Mouse (Mus musculus) heart, embryonic 14.5 days (tissue): ENCODE data around the gene Rab30. TPM values are rescaled to one million over a fixed set of nuclear protein-coding genes. Genes with fewer than 3 reads are reported as not detected.

Experiments
- ATAC-seq: fragments of 200-750 bp; cut with Nextera tagmentation; 2 replicates; pipeline ENCODE4 v1.8.0; 2017; ENCODE audit warnings: low read depth, moderate TSS enrichment; ENCODE audit not compliant: insufficient number of reproducible peaks, insufficient read depth, low FRiP score
- H3K27ac ChIP-seq, 2 experiments: fragments of 200-500 bp in 1 of 2; fragments of 300-500 bp in 1 of 2; sonication (generic) in 1 of 2; replicated peaks in 1 of 2; 2 replicates each; pipeline ENCODE4 v1.5.1; 2012 to 2014; ENCODE audit warnings: low read depth in 2 of 2, low read length in 2 of 2, control low read depth in 1 of 2, mild to moderate bottlenecking in 1 of 2, mixed read lengths in 1 of 2; ENCODE audit not compliant: control insufficient read depth in 1 of 2, insufficient read depth in 1 of 2
- H3K27me3 ChIP-seq: fragments of 300-500 bp; sonication (generic); 2 replicates; pipeline ENCODE4 v1.6.1; 2014; ENCODE audit warnings: mild to moderate bottlenecking, low read length, control low read depth; ENCODE audit not compliant: control insufficient read depth, insufficient read depth
- H3K36me3 ChIP-seq: fragments of 300-500 bp; sonication (generic); 2 replicates; pipeline ENCODE4 v1.6.1; 2014; ENCODE audit warnings: mild to moderate bottlenecking, control low read depth, low read length, mixed read lengths; ENCODE audit not compliant: control insufficient read depth, insufficient read depth
- H3K4me1 ChIP-seq, 2 experiments: fragments of 200-500 bp in 1 of 2; fragments of 300-500 bp in 1 of 2; sonication (generic) in 1 of 2; 2 replicates each; pipeline ENCODE4 v1.6.1; 2012 to 2014; ENCODE audit warnings: low read length in 2 of 2, control low read depth in 1 of 2, mixed read lengths in 1 of 2; ENCODE audit not compliant: control insufficient read depth in 2 of 2, insufficient read depth in 2 of 2
- H3K4me2 ChIP-seq: fragments of 300-500 bp; sonication (generic); 2 replicates; pipeline ENCODE4 v1.6.1; 2014; ENCODE audit warnings: mild to moderate bottlenecking, low read length
- H3K4me3 ChIP-seq, 2 experiments: fragments of 200-500 bp in 1 of 2; fragments of 300-500 bp in 1 of 2; sonication (generic) in 1 of 2; 2 replicates each; pipeline ENCODE4 v1.5.1; 2012 to 2014; ENCODE audit warnings: low read length in 2 of 2, mild to moderate bottlenecking in 2 of 2, control low read depth in 1 of 2, low read depth in 1 of 2, moderate library complexity in 1 of 2; ENCODE audit not compliant: control insufficient read depth in 1 of 2, insufficient read depth in 1 of 2
- H3K9ac ChIP-seq: fragments of 300-500 bp; sonication (generic); 2 replicates; pipeline ENCODE4 v1.6.1; 2014; ENCODE audit warnings: mild to moderate bottlenecking, low read length
- H3K9me3 ChIP-seq: fragments of 300-500 bp; sonication (generic); 2 replicates; pipeline ENCODE4 v1.6.1; 2016; ENCODE audit warnings: low read length, control low read depth; ENCODE audit not compliant: control insufficient read depth
- whole genome bisulfite sequencing: fragments of 180-500 bp; shearing (Covaris S2); extraction: QIAGEN DNeasy Blood & Tissue Kit; methylation state at CpG from one replicate; pipeline ENCODE4 v1.1.7; 2014; 5-methylcytosine and 5-hydroxymethylcytosine counted together
- polyA plus RNA-seq: library from polyadenylated mRNA; unstranded; fragments of >200 nt; fragmentation: Nextera tagmentation; extraction: Ambion mirVana; gene quantifications from 2 replicates; pipeline ENCODE4 v1.2.1, GENCODE M21; 2014

The Rab30 gene
- polyA plus RNA-seq, 1 experiment from 2014 or later: 7.5 TPM

DNA sequence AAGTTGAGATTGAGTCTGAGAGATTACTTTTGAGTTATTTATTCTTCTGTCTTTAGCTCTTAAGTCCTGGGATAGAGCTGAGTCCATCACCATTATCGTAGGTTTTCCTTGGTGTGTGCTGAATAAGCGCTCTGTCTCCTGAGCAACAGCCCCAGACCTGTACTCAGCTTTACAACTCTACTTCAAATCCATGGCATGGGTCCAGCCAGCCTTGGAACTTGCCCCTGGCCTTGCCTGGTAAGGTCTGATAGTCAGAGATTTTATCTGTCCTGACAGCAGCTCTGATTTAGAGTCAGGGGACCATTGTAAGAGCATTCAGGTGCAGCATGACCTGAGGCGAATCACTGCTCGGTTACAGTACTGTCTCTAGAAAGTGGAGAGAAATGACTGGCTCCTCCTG, 66.1 kb downstream of the Rab30 start:
- peaks cover 0 to 3% of the 10 kb centered on the region in 2 experiments; a peak in 1 of 4 replicates for H3K4me1 ChIP-seq
- no peaks in the 10 kb centered on the region for H3K36me3 ChIP-seq
- no peak overlapping the region for H3K4me3 ChIP-seq
- no peak overlapping the region for H3K9ac ChIP-seq
- no peaks in the 10 kb centered on the region for H3K27me3 ChIP-seq
- H3K9me3 ChIP-seq: no peaks in the 10 kb centered on the region
- ATAC-seq: no peak
- H3K4me2 ChIP-seq: no peak overlapping the region
- WGBS: 77% methylated on average over 4 of the region's 4 CpGs
- H3K27ac ChIP-seq: no peak overlapping the region

DNA sequence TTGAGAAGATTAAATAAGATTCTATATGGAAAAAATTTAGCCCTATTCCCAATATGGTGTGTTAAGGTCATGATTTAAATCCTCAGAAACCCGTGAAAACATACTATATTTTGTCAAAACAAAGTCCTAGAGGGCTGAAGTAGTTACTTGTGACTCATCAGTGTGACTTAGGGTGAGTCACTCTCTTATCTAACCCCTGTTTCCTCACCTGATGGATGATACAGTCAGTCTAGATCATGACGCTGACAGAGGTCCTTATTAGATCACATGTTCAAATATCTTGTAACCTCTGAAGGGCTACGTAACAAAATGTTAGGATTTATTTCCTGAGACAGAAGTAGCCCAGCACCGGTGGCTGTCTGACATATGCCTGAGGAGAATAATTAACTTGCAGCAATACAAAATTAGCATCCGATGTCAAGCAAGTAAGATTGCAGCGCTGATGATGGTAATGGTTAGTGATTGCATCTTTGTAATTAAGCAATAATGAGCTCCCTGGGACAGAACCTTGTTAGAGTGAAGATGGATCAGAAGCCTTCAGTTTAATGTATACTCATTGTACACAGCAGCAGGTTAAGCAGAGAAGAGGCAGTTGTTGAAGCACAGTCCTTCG, 70.4 kb downstream of the Rab30 start:
- Histone ChIP-seq H3K4me1 (no peaks in the 10 kb centered on the region), H3K9me3 (no peaks in the 10 kb centered on the region), H3K4me3 (no peak overlapping the region), H3K27ac (no peak overlapping the region), H3K9ac (no peak overlapping the region), H3K27me3 (no peaks in the 10 kb centered on the region), H3K4me2 (no peak overlapping the region), H3K36me3 (no peaks in the 10 kb centered on the region)
- no peak for ATAC-seq
- 74% methylated on average over 7 of the region's 7 CpGs for WGBS

DNA sequence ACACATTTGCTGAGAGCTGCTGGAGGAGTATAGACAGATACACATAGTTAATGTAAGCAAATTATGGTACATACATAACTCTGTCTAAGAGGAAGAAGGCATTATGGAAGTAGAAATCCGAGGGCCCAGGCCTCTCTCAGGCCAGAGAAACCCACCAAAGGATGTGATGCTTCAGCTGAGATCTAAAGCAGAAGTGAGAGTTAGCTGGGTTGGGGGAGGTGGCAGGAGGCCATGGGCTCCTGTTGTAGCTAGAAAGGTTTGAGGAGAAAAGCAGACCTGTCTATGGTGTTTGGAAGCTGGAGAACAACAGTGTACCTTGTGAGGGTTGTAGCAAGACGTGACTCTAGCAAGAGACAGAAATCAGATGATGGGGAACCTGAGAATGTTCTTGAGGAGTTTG, 75.8 kb downstream of the Rab30 start:
- Histone ChIP-seq H3K9ac (no peak overlapping the region), H3K27me3 (no peaks in the 10 kb centered on the region), H3K4me2 (no peak overlapping the region), H3K27ac (no peak overlapping the region), H3K4me1 (peaks cover 0 to 4% of the 10 kb centered on the region in 2 experiments; a peak in 1 of 4 replicates), H3K9me3 (no peaks in the 10 kb centered on the region), H3K36me3 (no peaks in the 10 kb centered on the region), H3K4me3 (no peak overlapping the region)
- 75% methylated on average over 2 of the region's 2 CpGs for WGBS
- no peak for ATAC-seq

DNA sequence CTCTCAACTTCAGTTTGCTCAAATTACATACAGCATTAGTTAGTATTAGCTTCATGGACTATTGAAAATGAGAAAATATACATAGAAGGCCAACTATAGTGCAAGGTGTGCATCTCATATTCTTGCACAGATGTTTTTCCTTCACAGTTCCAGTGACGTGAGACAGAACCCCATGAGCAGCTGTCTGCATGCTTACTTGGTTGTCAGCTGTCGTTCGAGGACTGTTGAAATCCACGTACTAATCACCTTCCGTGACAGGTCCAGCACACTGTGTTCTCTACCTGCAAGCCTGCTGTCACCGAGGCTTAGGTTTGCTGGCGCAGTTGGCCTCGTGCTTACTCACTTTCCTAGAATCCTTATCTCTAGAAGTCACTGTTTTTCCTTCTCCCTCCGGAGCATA, 76.5 kb downstream of the Rab30 start:
- Histone ChIP-seq H3K27me3 (no peaks in the 10 kb centered on the region), H3K36me3 (no peaks in the 10 kb centered on the region), H3K4me3 (no peak overlapping the region), H3K9me3 (no peaks in the 10 kb centered on the region), H3K9ac (no peak overlapping the region), H3K4me2 (no peak overlapping the region), H3K4me1 (peaks cover 0 to 4% of the 10 kb centered on the region in 2 experiments; a peak in 1 of 4 replicates), H3K27ac (no peak overlapping the region)
- WGBS: 25% methylated on average over 9 of the region's 9 CpGs
- ATAC-seq: no peak; the same call in 1 of the 2 replicates

DNA sequence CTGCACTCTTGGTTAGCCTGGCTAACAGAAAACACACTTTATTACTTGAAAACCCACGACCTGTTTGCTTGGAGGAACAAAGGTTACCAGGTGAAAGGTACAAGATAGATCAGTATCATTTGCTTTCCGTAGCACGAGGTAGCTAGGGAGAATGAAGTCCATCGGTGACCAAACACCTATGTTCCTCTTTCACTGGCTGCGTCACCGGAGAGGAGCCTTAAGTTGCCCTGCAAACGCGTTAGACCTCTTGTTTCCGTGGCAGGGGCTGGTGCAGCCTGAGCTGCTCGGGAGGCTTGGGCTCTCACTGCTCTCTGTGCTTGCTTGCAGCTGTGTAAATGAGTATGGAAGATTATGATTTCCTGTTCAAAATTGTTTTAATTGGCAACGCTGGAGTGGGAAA, 78.3 kb downstream of the Rab30 start:
- H3K9ac ChIP-seq: no peak overlapping the region
- no peaks in the 10 kb centered on the region for H3K9me3 ChIP-seq
- H3K4me1 ChIP-seq: peaks cover 0 to 4% of the 10 kb centered on the region in 2 experiments; a peak in 1 of 4 replicates
- ATAC-seq: no peak
- H3K27me3 ChIP-seq: no peaks in the 10 kb centered on the region
- no peak overlapping the region for H3K4me2 ChIP-seq
- WGBS: 83% methylated on average over 11 of the region's 11 CpGs
- no peak overlapping the region for H3K4me3 ChIP-seq
- H3K36me3 ChIP-seq: no peaks in the 10 kb centered on the region
- no peak overlapping the region for H3K27ac ChIP-seq

DNA sequence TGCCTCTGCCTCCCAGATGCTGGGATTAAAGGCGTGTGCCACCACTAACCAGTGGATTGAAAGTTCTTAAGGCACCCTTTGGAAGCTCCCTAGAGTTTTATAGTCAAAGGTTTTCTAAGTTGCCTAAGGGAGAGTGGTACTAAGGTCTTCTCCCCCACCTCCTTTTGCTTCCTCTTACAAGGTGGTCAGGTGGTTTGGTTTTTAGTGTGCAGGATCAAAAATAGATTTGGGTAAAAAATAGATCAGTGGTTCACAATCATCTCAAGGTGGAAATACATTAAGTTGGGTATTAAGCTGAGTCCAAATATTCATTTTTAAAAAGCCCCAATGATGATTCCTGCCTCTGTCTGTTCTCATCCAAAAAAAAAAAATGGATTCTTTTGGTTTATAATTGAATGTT, 79.0 kb downstream of the Rab30 start:
- H3K27ac ChIP-seq: no peak overlapping the region
- no peaks in the 10 kb centered on the region for H3K9me3 ChIP-seq
- no peaks in the 10 kb centered on the region for H3K36me3 ChIP-seq
- no peaks in the 10 kb centered on the region for H3K27me3 ChIP-seq
- ATAC-seq: no peak
- H3K9ac ChIP-seq: no peak overlapping the region
- WGBS: 74% methylated on average over 1 of the region's 1 CpGs
- H3K4me1 ChIP-seq: peaks cover 0 to 4% of the 10 kb centered on the region in 2 experiments; a peak in 1 of 4 replicates
- H3K4me2 ChIP-seq: no peak overlapping the region
- no peak overlapping the region for H3K4me3 ChIP-seq

DNA sequence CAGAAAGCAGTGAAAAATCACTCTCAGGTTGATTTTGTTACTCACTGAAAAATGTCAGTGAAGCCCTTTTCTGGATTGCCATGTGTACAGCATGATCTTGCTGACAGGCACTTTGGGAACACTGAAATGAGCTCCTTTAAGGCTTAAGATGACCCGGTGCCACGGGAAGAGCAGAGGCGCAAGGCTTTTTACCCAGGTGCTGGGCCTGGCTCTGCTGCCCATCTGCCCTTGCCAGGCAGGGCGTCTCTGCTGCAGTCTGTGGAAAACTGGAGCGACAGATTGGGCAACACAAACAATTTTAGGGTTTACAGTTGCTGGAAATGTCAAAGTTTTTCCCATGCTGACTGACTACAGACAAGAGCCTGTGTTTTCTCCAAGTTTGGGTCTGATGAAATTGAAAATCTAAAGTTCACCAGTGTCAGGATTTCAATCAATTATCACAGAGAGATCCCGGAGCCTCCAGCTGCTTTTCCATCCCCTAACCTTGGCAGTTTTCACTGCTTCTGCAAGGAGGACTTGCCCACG, 79.6 kb downstream of the Rab30 start:
- ATAC-seq: no peak

DNA sequence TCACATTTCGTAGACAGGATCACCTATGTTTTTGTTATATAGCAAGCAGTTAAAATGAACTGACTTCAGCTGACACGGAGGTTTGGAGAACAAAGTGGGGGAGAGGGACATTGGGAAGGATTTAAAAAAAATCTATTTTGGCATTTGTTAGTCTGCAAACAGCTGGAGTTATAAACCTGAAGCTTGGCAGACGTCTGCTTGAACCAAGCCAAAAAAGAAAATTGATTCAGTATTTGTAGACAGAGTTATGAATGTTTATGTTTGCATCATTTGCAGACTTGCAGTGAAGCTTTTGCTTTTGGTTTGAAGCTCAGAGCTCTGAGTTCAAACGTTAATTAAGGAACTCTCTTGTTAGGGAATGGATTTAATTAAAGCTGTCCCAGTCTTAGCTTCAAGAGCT, 80.5 kb downstream of the Rab30 start:
- no peak for ATAC-seq
- no peak overlapping the region for H3K27ac ChIP-seq

More for the DNA sequence above, 79.6 kb downstream of the Rab30 start:
- H3K9ac ChIP-seq: no peak overlapping the region; the same call in 1 of the 2 replicates
- no peak overlapping the region for H3K27ac ChIP-seq
- H3K27me3 ChIP-seq: no peaks in the 10 kb centered on the region
- H3K4me3 ChIP-seq: no peak overlapping the region
- no peaks in the 10 kb centered on the region for H3K9me3 ChIP-seq
- peaks cover 0 to 4% of the 10 kb centered on the region in 2 experiments; a peak in 1 of 4 replicates for H3K4me1 ChIP-seq
- no peak overlapping the region for H3K4me2 ChIP-seq
- 73% methylated on average over 7 of the region's 7 CpGs for WGBS
- no peaks in the 10 kb centered on the region for H3K36me3 ChIP-seq

More for the DNA sequence above, 80.5 kb downstream of the Rab30 start:
- Histone ChIP-seq H3K9me3 (no peaks in the 10 kb centered on the region), H3K4me1 (peaks cover 0 to 4% of the 10 kb centered on the region in 2 experiments; a peak in 1 of 4 replicates), H3K36me3 (no peaks in the 10 kb centered on the region), H3K27me3 (no peaks in the 10 kb centered on the region), H3K4me2 (no peak overlapping the region), H3K4me3 (no peak overlapping the region), H3K9ac (no peak overlapping the region)
- 64% methylated on average over 4 of the region's 4 CpGs for whole genome bisulfite sequencing
